Mouse (Mus musculus) heart, postnatal 0 days (tissue): ENCODE results near the gene Commd3.

Experiments
- CTCF ChIP-seq: IDR thresholded peaks from 2 replicates; pipeline ENCODE4 v1.5.1; 2016; ENCODE audit warnings: antibody characterized with exemption, control low read depth, low read depth
- EP300 ChIP-seq: IDR thresholded peaks from 2 replicates; pipeline ENCODE4 v1.6.1; 2016; ENCODE audit warnings: antibody characterized with exemption, low read depth

DNA sequence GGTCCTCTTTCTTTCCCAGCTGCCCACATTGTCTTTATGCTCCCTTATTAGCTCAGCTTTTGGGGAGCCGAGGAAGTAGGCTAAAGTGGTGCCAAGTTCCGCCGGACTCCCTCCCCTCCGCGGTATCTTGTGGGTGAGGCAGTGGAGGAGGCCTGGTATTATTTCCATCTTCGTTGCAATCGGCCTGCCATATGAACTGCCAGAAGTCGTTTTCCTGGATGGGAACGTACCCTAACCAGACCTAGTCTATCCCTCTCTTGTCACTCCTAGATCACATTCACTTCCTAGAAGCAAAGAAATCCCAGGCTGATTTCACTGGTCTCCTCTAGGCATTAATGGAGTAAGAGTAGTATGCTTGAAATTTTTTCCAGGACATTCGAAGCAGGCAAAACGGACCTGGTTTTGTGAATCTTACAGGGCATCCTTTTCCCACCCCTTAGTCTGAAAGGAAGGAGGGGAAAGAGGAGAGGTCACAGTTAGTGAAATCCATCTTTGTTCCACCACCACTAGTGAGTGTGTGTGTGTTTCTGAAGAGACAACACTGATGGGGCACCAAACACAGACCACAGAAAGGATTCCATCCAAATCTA is 27.3 kb downstream of the Commd3 start:
- no peak for TF ChIP-seq EP300
- no peak for TF ChIP-seq CTCF
